Mouse (Mus musculus) mouse trophoblast stem cell (cell line): ENCODE measurements around the gene Crxos.

Source experiments
- in situ Hi-C, 2 experiments: fragments of 300-500 bp; cut with MseI, MboI; formaldehyde crosslinking; loops; 2 replicates in 1 of 2; 3 replicates in 1 of 2; pipeline ENCODE4 v1.15.1; 2025

Gene Crxos

DNA sequence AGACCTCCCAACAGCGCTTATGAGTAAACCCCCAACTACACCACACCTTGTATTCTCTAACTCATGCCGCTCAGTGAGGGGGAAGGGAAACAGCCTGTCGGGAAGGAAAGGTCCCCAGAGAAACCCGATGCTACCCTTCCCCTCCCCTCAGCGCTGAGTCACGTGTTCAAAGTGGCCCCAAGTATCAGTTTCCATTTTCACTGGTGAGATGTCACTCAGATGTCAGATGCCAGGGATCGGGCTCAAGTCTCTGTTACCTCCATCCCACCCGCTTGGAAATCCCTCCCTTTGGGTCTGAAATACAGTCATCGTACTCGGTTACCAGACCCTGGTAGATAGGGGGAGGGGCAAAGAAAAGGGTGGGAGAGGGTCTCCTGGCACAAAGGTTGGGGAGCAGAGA, 39.4 kb downstream of the Crxos start:
- in situ Hi-C loops = no loop called here

DNA sequence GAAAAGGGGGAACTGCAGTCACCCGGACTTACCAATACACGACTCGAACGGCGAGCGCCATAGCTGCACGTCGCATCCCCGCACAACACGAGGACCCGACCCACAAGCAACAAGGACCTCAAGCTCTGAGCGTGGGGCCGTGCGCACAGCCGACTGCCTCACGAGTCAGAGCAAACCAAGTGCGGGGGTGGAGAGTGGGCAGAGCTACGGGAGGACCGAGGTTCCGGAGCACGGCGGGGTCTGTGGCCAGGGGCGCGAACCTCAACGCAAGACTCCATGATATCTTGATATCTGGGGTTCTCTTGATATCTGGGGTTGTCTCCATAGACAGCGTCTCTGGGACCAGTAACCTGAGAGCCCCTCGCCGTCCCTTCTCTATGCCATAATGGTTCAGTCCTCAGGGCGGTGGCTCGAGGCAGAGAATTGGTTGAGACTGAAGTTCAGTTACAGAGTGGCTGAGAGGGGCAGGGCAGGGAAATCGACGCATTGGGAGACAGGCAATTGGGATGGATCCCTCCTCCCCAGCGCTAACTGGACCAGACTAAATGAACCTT, 39.9 kb downstream of the Crxos start, which contains the start of gene Selenow:
Gene Selenow (minus strand): TSS at position 183 of the 554 bp plus-strand sequence.
- in situ Hi-C loops = no loop called here

DNA sequence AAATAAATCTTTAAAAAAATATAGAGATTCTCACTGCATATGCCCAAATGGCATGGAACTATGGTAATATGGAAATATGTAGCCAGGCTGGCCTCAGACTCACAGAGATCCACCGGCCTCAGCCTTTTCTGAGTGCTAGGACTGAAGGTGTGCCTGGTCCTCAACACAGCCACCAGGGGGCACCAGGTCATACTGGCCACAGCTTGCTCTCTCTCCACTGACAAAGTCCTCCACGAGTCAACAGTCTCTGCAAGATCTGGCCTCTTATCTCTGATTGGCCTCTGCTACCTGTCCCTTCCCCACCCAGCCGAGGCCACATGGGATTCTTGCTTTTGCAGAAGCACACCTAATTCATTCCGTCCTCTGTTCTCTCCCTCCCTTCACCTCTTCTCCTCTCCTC, 47.5 kb downstream of the Crxos start:
- in situ Hi-C loops = no loop called here

DNA sequence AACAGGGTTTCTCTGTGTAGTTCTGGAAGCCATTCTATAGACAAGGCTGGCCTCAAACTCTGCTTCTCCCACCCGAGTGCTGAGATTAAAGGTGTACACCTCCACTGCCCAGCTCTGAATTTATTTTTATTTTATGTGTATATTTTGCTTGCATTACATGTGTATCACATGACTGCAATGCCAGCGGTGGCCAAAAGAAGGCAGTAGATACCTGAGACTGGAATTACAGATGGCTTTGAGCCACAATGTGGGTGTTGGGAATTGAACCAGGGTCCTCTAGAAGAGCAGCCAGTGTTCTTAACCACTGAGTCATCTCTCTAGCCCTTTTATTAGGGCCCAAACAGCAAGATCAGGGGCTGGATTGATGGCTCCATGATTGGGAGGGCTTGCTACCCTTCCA, 48.1 kb downstream of the Crxos start:
- in situ Hi-C loops = no loop called here

DNA sequence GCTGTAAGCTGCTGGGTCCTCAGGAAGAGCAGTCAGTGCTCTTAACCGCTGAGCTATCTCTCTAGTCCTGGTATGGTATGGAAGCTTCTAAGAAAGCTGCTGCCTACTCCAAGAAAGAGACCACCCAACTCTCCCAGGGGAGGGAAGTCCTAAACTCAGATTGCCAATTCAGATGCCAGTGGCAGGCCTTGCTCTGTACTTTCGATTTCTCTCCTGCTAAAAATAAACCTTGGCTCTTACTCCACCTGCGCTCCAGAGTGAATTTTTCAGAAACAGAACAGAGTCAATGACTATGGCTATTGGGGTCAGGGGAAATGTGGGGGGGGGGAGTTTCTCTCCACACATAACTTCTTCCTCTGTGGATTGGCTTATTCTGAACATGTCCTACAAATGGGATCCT, 49.2 kb downstream of the Crxos start:
- in situ Hi-C loops = no loop called here

DNA sequence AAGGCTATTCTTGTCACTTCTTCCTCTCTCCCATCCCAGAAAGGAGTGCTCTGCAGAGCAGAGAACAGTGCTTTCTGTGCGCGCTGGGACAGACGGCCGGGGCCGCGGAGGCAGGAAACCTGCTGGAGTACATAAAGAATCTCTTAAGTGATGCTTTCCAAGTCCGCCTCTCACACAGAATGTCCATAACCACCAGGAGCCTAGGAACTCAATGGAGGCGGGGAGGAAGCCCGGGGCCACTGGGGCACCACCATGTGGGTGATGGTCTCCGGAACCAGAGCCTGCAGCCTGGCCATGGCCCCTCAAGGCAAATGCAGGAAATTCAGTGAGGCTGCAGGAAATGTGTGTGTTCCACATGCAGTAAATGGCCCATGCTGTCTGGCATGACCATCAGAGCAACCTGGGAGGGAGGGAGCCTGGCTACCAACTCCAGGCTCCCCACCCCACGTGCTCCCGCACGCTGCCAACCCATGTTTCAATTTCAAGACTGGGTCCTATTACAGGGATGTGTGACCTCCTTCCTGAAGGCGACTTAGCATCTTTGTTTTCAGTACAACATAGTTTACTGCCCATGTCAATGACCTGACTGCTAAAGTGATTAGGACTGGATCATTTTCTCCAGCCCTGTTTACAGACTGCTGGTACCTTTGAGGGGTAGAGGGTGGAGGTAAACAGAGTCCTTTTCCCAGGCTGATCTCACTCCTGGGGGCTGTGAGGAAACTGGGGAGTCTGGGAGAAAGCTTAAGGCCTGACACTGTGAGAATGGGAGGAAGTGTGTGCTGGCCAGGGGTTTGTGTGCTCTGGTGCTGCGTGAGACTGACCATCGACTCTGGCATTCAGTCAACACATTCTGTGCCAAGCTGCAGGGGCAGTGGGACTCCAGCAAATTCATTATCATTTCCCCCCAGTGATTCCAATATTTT, 51.3 kb downstream of the Crxos start:
- in situ Hi-C loops = no loop called here

DNA sequence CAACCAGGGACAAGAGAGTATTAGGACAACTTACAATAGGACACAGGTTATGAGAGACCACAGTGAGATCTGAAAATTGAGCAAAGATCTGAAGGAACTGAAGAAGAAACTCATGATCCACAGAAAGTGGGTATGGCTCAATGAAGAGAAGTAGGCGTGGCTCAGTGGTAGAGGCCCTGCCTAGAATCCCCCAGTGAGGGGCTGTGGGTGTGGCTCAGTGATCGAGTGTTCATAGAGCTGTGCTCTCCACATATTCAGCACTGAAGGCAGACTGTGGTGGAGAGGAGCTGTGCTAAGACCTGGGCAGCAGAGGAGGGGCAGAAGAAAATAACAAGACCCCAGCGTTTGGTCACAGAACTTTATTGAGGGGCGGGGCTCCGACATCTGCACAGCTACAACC, 55.1 kb downstream of the Crxos start:
- in situ Hi-C loops = no loop called here

DNA sequence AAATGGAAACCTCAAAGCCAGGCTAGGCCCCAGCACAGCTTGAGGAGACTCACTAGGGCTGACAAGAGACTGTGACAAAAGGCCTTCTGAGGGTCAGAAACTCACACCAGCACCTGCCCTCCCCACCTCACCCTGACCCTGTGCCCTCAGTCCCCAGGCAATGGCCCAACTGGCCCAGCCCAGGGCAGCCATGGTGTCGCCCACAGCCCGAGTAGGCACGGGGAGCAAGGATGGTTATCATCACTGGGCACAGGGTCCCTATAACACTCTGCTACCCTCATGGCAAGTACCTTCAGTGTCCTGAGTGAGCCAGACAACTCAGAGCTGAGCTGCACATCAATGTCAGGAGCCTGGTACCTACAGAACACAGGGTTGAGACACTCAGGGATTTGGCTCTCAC, 56.2 kb downstream of the Crxos start:
- in situ Hi-C loops = no loop called here

DNA sequence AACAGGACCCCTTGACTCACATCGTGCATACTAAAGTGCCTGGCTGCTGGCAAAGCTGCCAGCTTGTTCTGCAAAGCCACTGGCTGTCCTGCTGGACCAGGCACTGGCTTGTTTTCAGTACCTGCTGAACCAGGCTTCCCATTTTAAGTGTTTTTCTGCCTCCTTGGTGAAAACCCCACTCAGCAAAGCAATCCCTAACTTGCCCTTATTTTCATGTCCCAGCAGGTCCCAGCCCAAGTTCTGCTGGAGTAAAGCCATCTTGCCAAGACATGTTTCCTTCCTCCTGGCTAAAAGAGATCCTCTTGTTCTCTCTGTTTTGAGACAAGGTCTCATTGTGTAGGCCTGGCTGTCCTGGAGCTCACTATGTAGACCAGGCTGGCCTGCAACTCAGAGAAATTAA, 61.9 kb downstream of the Crxos start:
- in situ Hi-C loops = no loop called here

DNA sequence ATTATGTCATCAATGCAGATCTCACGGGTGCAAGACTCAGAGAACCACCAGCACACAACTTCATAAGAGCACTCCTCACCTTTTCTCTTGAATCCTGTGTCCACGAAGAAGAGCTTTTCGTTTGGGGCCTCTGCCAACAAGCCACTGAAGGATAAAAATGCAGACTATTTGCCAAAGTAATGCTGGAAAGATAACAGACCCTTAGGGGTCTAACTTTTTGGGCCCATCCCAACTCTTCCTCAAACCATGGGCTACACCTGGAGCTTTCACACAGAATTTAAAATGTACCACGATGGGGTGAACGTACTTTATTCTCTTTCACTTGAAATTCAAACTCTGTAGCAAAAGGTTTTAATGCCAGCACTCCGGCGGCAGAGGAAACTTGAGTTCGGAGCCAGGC, 62.8 kb downstream of the Crxos start:
- in situ Hi-C loops = no loop called here

DNA sequence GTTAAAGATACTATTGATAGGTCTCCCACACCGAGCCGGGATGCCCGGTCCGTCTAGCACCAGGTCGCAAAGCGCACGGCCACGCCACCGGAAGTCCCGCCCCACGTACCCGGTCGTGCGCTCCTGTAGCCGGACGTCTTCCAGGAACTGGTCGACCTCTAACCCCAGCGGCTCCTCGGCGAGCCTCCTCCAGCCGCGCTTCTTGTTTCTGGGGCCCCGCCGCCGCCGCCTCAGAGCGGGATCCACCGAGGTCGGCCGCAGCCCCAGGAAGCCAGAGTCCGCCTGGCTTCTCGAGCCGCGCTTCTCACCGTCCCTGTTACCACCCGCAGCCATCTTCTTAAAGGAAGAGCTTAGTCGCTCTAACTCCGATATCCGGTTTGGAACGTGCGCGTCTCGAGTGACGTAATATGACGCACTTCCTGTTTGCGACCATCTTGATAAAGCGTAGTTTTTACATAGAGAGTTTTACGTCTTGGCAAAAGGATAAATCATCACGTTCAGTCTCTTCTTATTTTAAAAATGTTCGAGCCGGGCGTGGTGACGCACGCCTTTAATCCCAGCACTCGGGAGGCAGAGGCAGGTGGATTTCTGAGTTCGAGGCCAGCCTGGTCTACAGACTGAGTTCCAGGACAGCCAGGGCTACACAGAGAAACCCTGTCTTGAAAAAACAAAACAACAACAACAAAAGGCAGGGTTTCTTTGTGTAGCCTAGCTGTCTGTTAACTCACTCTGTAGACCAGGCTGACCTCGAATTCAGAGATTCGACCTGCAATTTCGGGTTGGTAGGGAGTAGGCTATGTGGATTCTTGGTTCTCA, 63.5 kb downstream of the Crxos start, which contains the start of gene Nop53:
Gene Nop53 (minus strand): TSS at position 354 of the 816 bp plus-strand sequence.
- in situ Hi-C loops = no loop called here

DNA sequence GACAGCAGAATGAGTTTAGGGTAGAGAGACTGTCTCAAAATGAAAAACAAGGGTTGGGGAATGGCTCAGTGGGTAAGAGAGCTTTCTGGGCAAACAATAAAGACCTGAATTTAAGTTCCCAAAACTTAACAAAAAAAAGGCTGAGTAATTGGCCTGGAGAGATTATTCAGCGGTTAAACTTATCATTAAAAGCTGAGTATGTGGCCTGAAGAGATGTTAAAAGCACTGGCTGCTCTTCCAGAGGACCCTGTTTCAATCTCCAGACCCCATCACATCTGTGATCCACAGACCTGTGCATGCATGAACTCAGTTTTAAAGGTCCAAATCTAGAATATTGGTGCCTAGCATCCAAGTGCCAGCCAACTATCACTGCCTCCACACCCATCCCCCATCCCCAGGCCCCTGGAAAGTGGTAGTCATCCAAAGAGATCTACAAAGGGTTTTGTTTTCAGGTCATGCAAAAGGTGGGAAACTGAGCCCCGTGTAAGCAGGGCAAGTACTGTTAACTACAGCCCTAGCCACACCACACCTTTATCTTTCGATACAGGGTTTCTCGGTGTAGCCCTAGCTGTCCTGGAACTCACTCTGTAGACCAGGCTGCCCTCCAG, 65.3 kb downstream of the Crxos start:
- in situ Hi-C loops = no loop called here

DNA sequence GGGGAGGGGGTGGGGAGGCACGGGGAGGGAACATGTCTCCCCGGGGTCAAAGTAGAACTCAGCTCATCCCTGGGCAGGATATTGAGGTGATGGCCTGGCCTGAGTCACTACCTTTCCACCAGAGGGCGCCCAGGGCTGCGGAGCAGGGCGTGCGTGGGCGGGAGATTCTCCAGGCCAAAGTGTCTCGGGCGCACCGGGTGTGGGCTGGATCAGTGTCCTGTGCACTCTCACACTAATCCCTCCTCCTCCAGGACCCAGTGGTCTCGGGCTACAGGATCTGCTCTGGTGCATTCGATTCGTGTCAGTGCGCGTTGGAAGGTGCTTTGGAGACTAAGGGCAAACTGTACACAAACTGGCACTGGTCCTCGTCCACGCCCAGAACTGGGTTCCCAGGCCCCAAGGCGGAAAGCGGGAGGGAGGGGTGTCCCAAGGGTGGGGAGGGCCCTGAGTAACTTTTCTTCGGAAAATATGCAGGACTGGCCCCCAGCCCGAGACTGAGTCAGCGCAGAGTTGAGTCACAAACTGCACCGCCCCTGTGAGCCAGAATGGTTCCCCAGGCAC, 66.0 kb downstream of the Crxos start:
- in situ Hi-C loops = no loop called here

DNA sequence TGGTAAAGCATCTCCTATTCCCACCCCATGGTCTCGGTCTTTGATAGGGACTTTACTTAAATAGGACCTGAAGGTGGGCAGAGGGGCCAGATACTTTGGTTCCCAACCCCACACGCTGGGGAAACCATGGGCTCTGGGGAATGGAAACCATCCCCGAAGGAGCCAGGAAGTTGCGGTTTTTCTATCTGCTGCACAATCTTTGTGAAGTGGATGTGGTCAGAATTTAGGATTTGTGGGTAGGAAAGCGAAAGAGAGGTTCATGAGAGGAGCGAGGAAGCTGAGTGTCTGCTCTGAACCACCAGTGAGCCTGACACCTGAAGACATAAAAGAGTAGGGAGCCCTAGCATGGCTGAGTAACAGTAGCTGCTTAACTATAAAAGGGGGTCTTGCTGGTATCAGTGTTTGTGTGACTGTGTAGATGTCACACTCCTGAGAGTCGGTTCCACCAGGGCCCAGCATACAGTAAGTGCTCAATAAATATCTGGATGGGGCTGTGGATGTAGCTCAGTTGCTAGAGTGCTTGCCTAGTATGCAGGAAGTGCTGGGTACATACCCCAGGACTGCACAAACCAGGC, 66.9 kb downstream of the Crxos start:
- in situ Hi-C loops = no loop called here

DNA sequence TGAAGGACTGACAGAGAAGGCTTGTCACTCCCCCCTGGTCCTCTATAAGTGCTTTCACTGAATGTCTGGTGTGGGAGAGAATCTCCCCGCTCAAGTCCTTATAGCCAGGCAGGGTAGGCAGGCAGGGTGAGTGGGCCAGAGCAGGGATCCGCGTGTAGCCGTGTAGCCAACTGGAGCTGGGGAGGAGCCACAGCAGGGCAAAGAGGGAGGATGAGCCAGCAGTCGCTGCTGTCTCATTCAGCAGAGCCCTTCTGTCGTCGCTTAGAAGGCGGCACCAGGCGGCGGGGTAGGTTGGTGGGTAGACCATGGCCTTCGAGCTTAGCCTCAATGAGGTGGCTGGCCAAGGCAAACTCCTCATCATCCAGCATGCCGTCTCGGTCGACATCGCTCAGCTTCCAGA, 67.6 kb downstream of the Crxos start:
- in situ Hi-C loops = no loop called here

DNA sequence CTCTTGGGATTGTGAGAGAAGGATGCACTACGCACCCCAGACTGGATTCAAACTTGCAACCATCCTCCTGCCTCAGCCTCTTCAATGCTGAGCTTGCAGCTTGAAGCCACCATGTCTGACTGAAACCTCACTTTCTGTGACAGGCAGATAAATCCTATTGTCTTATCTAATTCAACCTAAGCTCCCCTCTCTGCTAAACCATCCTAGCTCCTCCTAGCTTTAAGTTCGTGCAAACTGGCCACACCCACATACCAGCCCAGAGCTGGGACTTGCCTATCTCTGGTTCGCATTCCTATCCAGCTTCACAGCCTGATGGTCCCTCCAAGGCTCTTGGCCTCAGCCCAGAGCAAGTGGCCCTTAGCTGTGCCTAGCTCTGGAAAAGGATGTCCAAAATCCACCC, 70.0 kb downstream of the Crxos start:
- in situ Hi-C loops = no loop called here
